Mouse (Mus musculus): ENCODE data around the gene Pld3.

The Pld3 gene

GRCm38 (mm10) chr7:27486770-27487697 lies 66.0 kb downstream of the Pld3 start, which contains the start of gene Sertad1:
Gene Sertad1, plus strand, starts transcription at chr7:27486910.
- peak; percentile 100 for DNase-seq (ENCODE audit: low read depth, low spot score)

- no peak for DNase-seq (ENCODE audit: low read depth, low spot score)
Observed at GRCm38 (mm10) chr7:27486102-27486769, 66.8 kb downstream of the Pld3 start.

DNA sequence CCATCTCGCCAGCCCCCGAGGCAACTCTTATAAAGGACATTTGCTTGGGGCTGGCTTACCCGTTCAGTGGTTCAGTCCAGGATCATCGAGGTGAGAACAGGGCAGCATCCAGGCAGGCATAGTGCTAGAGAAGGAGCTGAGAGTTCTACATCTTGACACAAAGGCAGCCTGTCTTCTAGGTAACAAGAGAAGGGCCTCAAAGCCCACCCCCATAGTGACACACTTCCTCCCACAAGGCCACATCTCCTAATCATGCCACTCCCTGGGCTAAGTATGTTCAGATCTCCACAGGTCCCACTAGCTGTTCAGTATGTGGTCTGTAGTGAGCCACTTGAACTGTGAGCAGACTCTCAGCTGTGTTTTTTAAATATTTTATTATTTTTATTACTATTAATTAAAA lies 69.2 kb downstream of the Pld3 start:
- no peak for DNase-seq (ENCODE audit: low read depth, low spot score)
